Mouse (Mus musculus) E14TG2a.4 (cell line): ENCODE results near the gene Pdcd11.
A peak's percentile ranks its signal among the peaks of the same experiment; 100 is the strongest.

Experiments
- H3K27me3 ChIP-seq: 2 replicates; pipeline ENCODE4 v1.6.1; 2014; ENCODE audit warnings: low read length, control low read depth; ENCODE audit not compliant: insufficient read depth
- H3K36me3 ChIP-seq: 2 replicates; pipeline ENCODE4 v1.6.1; 2014; ENCODE audit warnings: low read length, control low read depth; ENCODE audit not compliant: insufficient read depth
- H3K4me1 ChIP-seq: replicated peaks from 2 replicates; pipeline ENCODE4 v1.6.1; 2014; ENCODE audit warnings: low read depth, low read length, control low read depth
- H3K4me3 ChIP-seq: replicated peaks from 2 replicates; pipeline ENCODE4 v1.5.1; 2014; ENCODE audit warnings: mild to moderate bottlenecking, low read length
- H3K9me3 ChIP-seq: 2 replicates; pipeline ENCODE4 v1.6.1; 2014; ENCODE audit warnings: low read length, control low read depth
- CTCF ChIP-seq: conservative IDR thresholded peaks from 2 replicates; pipeline ENCODE4 v1.5.1; 2014; ENCODE audit warnings: low read length
- NANOG ChIP-seq: IDR thresholded peaks from 2 replicates; pipeline ENCODE4 v1.6.1; 2014; ENCODE audit warnings: borderline replicate concordance, low read length, mixed read lengths
- POU5F1 ChIP-seq: IDR thresholded peaks from 2 replicates; pipeline ENCODE4 v1.6.1; 2014; ENCODE audit warnings: low read length, borderline replicate concordance

The Pdcd11 gene

DNA sequence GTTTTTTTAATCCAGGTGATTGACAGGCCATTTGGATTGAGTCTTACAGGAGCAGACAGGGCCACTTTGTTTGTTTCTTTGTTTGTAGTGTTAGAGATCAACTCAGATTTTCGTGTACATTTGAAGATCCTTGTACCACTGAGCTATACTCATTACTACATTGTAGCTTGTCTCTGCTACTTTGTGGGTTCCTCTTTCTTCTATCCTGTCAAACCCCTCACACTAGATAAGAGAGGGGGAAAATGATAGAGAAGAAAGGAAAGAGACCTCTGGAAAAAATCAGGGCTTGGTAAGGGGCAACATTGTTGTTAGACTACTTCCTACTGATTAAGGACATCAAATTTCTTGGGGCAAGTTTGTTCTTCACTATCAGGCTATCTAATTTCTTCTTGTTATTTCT is 32.9 kb upstream of the Pdcd11 start:
- Histone ChIP-seq H3K4me1 (peaks cover 1% of the 10 kb centered on the region), H3K27me3 (0 out of 2 replicates have a peak, but pooled peaks cover 5% of the 10 kb centered on the region), H3K36me3 (no peaks in the 10 kb centered on the region), H3K9me3 (no peaks in the 10 kb centered on the region), H3K4me3 (no peak overlapping the region)
- TF ChIP-seq CTCF (no peak), NANOG (no peak), POU5F1 (no peak)

DNA sequence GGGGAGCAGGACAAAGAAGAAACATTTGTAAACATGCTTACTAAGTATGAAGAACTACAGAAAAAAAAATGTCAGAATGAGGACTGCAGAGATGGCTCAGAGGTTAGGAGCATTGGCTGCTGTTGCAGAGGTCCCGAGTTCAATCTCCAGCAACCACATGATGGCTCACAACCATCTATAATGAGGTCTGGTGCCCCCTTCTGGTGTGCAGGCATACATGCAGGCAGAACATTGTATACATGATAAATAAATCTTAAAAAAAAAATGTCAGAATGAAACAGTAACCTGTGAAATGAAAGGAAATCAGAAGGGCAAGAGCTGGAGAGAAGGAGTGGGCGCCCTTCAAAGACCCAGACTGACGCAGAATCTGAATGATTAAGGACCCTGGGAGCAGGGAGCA is 24.7 kb upstream of the Pdcd11 start:
- Histone ChIP-seq H3K36me3 (peaks cover 9% of the 10 kb centered on the region), H3K4me1 (peaks cover 27% of the 10 kb centered on the region), H3K9me3 (no peaks in the 10 kb centered on the region), H3K27me3 (no peaks in the 10 kb centered on the region), H3K4me3 (no peak overlapping the region)
- no peak for TF ChIP-seq POU5F1
- TF ChIP-seq CTCF, result peak; percentile 72
- TF ChIP-seq NANOG, result no peak

DNA sequence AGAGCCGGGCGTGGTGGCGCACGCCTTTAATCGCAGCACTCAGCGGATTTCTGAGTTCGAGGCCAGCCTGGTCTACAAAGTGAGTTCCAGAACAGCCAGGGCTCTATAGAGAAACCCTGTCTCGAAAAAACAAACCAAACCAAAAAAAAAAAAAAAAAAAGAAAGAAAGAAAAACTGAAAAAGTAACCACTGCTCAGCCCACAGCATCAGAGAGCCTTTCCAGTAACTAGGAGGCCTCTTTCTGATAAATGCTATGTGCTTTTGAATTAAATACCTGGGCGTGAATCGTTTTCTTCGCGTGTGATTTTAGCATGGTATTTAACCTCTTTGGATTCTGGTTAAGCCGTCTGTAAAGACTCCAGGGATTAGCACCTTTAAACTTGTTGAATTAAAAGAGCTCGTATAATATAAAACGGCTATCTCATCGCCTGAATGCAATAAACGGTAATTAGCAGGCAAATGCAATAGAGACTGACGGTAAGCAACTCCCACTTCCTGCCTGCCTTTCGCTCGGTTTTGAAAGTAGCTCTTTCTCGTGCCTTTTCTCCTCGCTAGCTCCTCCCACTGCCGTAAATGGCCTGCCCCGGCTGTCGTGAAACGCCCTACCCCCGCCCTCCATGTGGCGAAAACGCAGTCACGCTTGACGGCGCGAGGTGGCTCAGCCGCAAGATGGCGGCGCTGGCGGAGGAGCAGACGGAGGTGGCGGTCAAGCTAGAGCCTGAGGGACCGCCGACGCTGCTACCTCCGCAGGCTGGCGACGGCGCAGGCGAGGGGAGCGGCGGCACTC is 23.3 kb upstream of the Pdcd11 start, which contains the start of gene Taf5:
Gene Taf5 (plus strand): TSS at position 651 of the 787 bp plus-strand sequence.
- no peaks in the 10 kb centered on the region for H3K27me3 ChIP-seq
- TF ChIP-seq NANOG (no peak), POU5F1 (no peak), CTCF (no peak)
- peak within 1 kb of the TSS; percentile 100 for H3K4me3 ChIP-seq
- peaks cover 22% of the 10 kb centered on the region for H3K36me3 ChIP-seq
- H3K9me3 ChIP-seq, result no peaks in the 10 kb centered on the region
- peaks cover 27% of the 10 kb centered on the region for H3K4me1 ChIP-seq

GRCm38 (mm10) chr19:47067924-47068611 is 22.5 kb upstream of the Pdcd11 start:
- Histone ChIP-seq H3K36me3 (peaks cover 30% of the 10 kb centered on the region), H3K27me3 (no peaks in the 10 kb centered on the region), H3K4me1 (peaks cover 27% of the 10 kb centered on the region), H3K9me3 (no peaks in the 10 kb centered on the region), H3K4me3 (peak overlapping the region; percentile 100)
- TF ChIP-seq POU5F1, result no peak
- TF ChIP-seq NANOG, result no peak
- no peak for TF ChIP-seq CTCF

DNA sequence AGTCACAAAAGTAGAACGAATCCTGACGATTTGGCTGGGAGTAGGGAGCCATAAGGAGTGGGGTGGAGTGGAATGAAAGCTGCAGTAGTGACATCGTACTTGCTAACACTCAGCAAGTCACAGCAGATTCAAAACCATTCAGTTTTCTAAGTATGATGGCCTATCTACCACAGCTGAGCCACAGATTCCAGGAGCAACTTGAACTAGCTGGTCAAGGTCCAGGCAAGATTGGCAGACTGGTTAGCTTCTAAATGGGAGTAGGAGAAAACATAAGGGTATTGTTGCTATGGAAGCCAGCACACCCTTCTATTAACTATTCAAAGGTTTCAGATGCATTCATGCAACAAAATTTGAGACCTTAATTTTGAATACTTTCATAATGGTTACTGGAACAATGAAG is 2.3 kb upstream of the Pdcd11 start:
- Histone ChIP-seq H3K4me1 (peaks cover 30% of the 10 kb centered on the region), H3K4me3 (no peak overlapping the region)

DNA sequence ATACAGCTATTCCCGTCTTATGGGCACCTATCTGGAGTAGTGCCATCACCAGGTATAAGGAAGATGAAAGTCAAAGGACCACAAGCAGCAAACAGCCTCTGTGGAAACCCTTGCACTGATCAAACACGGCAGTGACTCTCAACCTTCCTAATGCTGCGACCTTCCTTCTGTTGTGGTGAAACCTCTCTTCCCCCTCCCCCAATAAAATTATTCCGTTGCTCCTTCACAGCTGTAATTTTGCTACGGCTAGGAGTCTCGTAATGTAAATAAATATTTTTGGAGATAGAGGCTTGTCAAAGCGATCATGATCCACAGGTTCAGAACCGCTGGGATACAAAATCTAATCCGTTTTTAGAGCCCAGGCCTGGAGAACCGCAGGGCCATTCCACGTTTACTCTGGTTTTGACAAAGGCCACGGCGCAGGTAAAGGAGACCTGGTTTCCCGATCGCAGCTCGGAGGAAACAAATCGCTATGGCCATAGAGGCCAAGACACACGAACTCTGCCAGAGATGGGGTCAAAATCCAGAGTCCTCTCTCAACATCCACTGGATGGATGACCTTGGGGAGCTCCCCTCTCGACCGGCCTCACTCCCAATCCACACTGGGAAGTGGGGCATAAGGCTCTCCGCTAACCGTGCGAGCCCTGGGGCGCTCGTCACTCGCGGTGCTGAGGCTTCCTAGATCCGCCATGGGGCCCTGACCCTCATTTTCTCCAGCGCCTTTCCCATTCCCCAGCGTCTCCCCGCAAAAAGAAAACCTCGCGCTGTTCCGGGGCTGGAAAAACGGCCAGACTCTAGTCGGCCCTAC is 646 bp upstream of the Pdcd11 start:
- Histone ChIP-seq H3K9me3 (no peaks in the 10 kb centered on the region), H3K36me3 (peaks cover 70% of the 10 kb centered on the region), H3K4me1 (peaks cover 30% of the 10 kb centered on the region), H3K27me3 (no peaks in the 10 kb centered on the region), H3K4me3 (peak overlapping the region; percentile 97)
- TF ChIP-seq CTCF, result no peak
- TF ChIP-seq POU5F1, result no peak
- TF ChIP-seq NANOG, result no peak

More for the DNA sequence above, 2.3 kb upstream of the Pdcd11 start:
- Histone ChIP-seq H3K36me3 (peaks cover 70% of the 10 kb centered on the region), H3K9me3 (no peaks in the 10 kb centered on the region), H3K27me3 (no peaks in the 10 kb centered on the region)
- TF ChIP-seq CTCF (no peak), NANOG (no peak), POU5F1 (no peak)

DNA sequence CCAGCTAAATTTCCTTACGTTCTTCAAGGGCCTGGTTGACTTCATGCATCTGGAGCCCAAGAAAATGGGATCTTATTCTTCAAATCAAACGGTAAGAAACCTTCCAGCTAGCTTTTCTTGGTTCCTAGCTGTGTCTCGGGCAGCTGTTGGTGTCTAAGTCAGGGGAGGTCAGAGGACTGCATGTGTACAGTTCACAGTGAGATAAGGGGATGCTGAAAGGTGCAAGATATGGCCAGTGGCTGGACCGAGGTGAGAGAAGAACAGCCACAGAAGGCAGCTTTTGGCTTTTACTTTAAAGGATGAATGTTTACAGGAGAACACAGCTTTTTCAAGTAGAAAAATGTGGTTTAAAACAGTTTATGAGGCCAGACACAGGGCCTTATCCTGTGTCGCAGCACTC is 10.5 kb downstream of the Pdcd11 start:
- Histone ChIP-seq H3K4me3 (no peak overlapping the region), H3K9me3 (no peaks in the 10 kb centered on the region), H3K27me3 (no peaks in the 10 kb centered on the region), H3K4me1 (no peaks in the 10 kb centered on the region), H3K36me3 (peaks cover 100% of the 10 kb centered on the region)
- TF ChIP-seq NANOG (no peak), POU5F1 (no peak), CTCF (no peak)

- Histone ChIP-seq H3K9me3 (no peaks in the 10 kb centered on the region), H3K36me3 (peaks cover 100% of the 10 kb centered on the region), H3K27me3 (no peaks in the 10 kb centered on the region), H3K4me1 (no peaks in the 10 kb centered on the region), H3K4me3 (no peak overlapping the region)
- TF ChIP-seq CTCF (no peak), POU5F1 (no peak), NANOG (no peak)
These were observed 14.2 kb downstream of the Pdcd11 start for GRCm38 (mm10) chr19:47104641-47105271.
